Mouse (Mus musculus) forebrain, embryonic 10.5 days (tissue): ENCODE measurements around the gene R3hdml. TPM values are rescaled to one million over a fixed set of nuclear protein-coding genes. Genes with fewer than 3 reads are reported as not detected.
"Not testable (repeated sequence)": the region's sequence is repeated elsewhere in the genome, so short reads cannot be mapped to it uniquely, and the experiment has no call there.

Experiments used
- DNase-seq: peaks from one replicate; pipeline ENCODE4 v3.0.0-alpha.2; 2017; ENCODE audit warnings: low spot score; ENCODE audit errors: extremely low spot score
- H3K27ac ChIP-seq: fragments of 300-500 bp; sonication (generic); 2 replicates; pipeline ENCODE4 v1.5.1; 2016; ENCODE audit warnings: mild to moderate bottlenecking
- H3K27me3 ChIP-seq: fragments of 300-500 bp; sonication (generic); 2 replicates; pipeline ENCODE4 v1.6.1; 2016; ENCODE audit warnings: mild to moderate bottlenecking; ENCODE audit not compliant: poor library complexity, severe bottlenecking
- H3K36me3 ChIP-seq: fragments of 300-500 bp; sonication (generic); replicated peaks from 2 replicates; pipeline ENCODE4 v1.6.1; 2016; ENCODE audit warnings: mild to moderate bottlenecking, moderate library complexity
- H3K4me1 ChIP-seq: fragments of 300-500 bp; sonication (generic); 2 replicates; pipeline ENCODE4 v1.6.1; 2016
- H3K4me3 ChIP-seq: fragments of 300-500 bp; sonication (generic); 2 replicates; pipeline ENCODE4 v1.5.1; 2016; ENCODE audit warnings: mild to moderate bottlenecking, moderate library complexity
- H3K9me3 ChIP-seq: fragments of 300-500 bp; sonication (generic); 2 replicates; pipeline ENCODE4 v1.6.1; 2016; ENCODE audit warnings: mild to moderate bottlenecking, moderate library complexity
- WGBS: fragments of 180-500 bp; shearing (Covaris S2); methylation state at CpG from one replicate; pipeline ENCODE4 v1.1.7; 2016; 5-methylcytosine and 5-hydroxymethylcytosine counted together
- polyA plus RNA-seq: library from polyadenylated mRNA; unstranded; fragments of >200 nt; fragmentation: Nextera tagmentation; extraction: Ambion mirVana; gene quantifications from 2 replicates; pipeline ENCODE4 v1.2.1, GENCODE M21; 2016

Gene R3hdml
- not detected in 2 replicates for polyA plus RNA-seq

- Histone ChIP-seq H3K9me3 (no peaks in the 10 kb centered on the region), H3K4me3 (no peak within 1 kb of the TSS), H3K27ac (no peak within 1 kb of the TSS), H3K4me1 (peaks cover 16% of the 10 kb centered on the region), H3K27me3 (peaks cover 9% of the 10 kb centered on the region; the same call in 1 of the 2 replicates), H3K36me3 (no peaks in the 10 kb centered on the region)
- DNase-seq, result no peak
- WGBS, result 81% methylated on average over 5 of the region's 5 CpGs
Observed at GRCm38 (mm10) chr2:163492018-163492417, at the start of gene R3hdml. Gene R3hdml (plus strand): TSS chr2:163492318.

GRCm38 (mm10) chr2:163443543-163443942 is 48.6 kb upstream of the R3hdml start:
- WGBS, result 81% methylated on average over 6 of the region's 6 CpGs
- no peak overlapping the region for H3K27ac ChIP-seq
- H3K27me3 ChIP-seq, result peaks cover 13% of the 10 kb centered on the region
- H3K4me3 ChIP-seq, result no peak overlapping the region
- H3K4me1 ChIP-seq, result peaks cover 10% of the 10 kb centered on the region
- H3K36me3 ChIP-seq, result no peaks in the 10 kb centered on the region; the same call in 1 of the 2 replicates
- H3K9me3 ChIP-seq, result no peaks in the 10 kb centered on the region
- DNase-seq, result no peak

GRCm38 (mm10) chr2:163444017-163444416 is 48.1 kb upstream of the R3hdml start:
- Histone ChIP-seq H3K36me3 (no peaks in the 10 kb centered on the region; the same call in 1 of the 2 replicates), H3K9me3 (no peaks in the 10 kb centered on the region), H3K4me1 (peaks cover 5% of the 10 kb centered on the region), H3K4me3 (no peak overlapping the region), H3K27me3 (peaks cover 9% of the 10 kb centered on the region), H3K27ac (no peak overlapping the region)
- no peak for DNase-seq
- WGBS, result 74% methylated on average over 7 of the region's 7 CpGs

GRCm38 (mm10) chr2:163447375-163447774 is 44.7 kb upstream of the R3hdml start:
- Histone ChIP-seq H3K27ac (no peak overlapping the region), H3K4me3 (no peak overlapping the region), H3K27me3 (no peaks in the 10 kb centered on the region), H3K36me3 (no peaks in the 10 kb centered on the region; the same call in 1 of the 2 replicates), H3K9me3 (no peaks in the 10 kb centered on the region), H3K4me1 (0 out of 2 replicates have a peak, but pooled peaks cover 3% of the 10 kb centered on the region)
- no peak for DNase-seq
- 86% methylated on average over 12 of the region's 12 CpGs for WGBS

- Histone ChIP-seq H3K9me3 (no peaks in the 10 kb centered on the region), H3K36me3 (no peaks in the 10 kb centered on the region; the same call in 1 of the 2 replicates), H3K4me3 (no peak overlapping the region), H3K4me1 (0 out of 2 replicates have a peak, but pooled peaks cover 3% of the 10 kb centered on the region), H3K27me3 (no peaks in the 10 kb centered on the region), H3K27ac (no peak overlapping the region)
- DNase-seq, result no peak
- WGBS, result 69% methylated on average over 3 of the region's 3 CpGs
Observed at GRCm38 (mm10) chr2:163449276-163449675, 42.8 kb upstream of the R3hdml start.

GRCm38 (mm10) chr2:163450668-163451295 is 41.3 kb upstream of the R3hdml start:
- Histone ChIP-seq H3K4me1 (0 out of 2 replicates have a peak, but pooled peaks cover under 1% of the 10 kb centered on the region), H3K27me3 (no peaks in the 10 kb centered on the region), H3K9me3 (no peaks in the 10 kb centered on the region), H3K27ac (no peak overlapping the region), H3K36me3 (no peaks in the 10 kb centered on the region; the same call in 1 of the 2 replicates), H3K4me3 (no peak overlapping the region)
- 84% methylated on average over 6 of the region's 6 CpGs for WGBS
- no peak for DNase-seq

GRCm38 (mm10) chr2:163452738-163453137 is 39.4 kb upstream of the R3hdml start:
- 89% methylated on average over 6 of the region's 6 CpGs for WGBS
- no peak for DNase-seq
- no peaks in the 10 kb centered on the region for H3K4me1 ChIP-seq

GRCm38 (mm10) chr2:163453378-163453777 is 38.7 kb upstream of the R3hdml start:
- no peak for DNase-seq
- Histone ChIP-seq H3K27ac (no peak overlapping the region), H3K4me1 (no peaks in the 10 kb centered on the region), H3K4me3 (no peak overlapping the region), H3K9me3 (no peaks in the 10 kb centered on the region), H3K36me3 (no peaks in the 10 kb centered on the region), H3K27me3 (peaks cover 5% of the 10 kb centered on the region)
- 88% methylated on average over 13 of the region's 13 CpGs for WGBS

More at GRCm38 (mm10) chr2:163452738-163453137, 39.4 kb upstream of the R3hdml start:
- Histone ChIP-seq H3K9me3 (no peaks in the 10 kb centered on the region), H3K27ac (no peak overlapping the region), H3K36me3 (no peaks in the 10 kb centered on the region), H3K4me3 (no peak overlapping the region), H3K27me3 (no peaks in the 10 kb centered on the region; the same call in 1 of the 2 replicates)

- no peaks in the 10 kb centered on the region for H3K9me3 ChIP-seq
- H3K27me3 ChIP-seq, result peaks cover 15% of the 10 kb centered on the region
- 54% methylated on average over 27 of the region's 27 CpGs for WGBS
- H3K4me1 ChIP-seq, result no peaks in the 10 kb centered on the region; the same call in 1 of the 2 replicates
- no peak overlapping the region for H3K4me3 ChIP-seq
- no peak overlapping the region for H3K27ac ChIP-seq
- DNase-seq, result no peak
- H3K36me3 ChIP-seq, result no peaks in the 10 kb centered on the region
Observed at GRCm38 (mm10) chr2:163458539-163459265, 33.4 kb upstream of the R3hdml start.

GRCm38 (mm10) chr2:163459380-163459779 is 32.7 kb upstream of the R3hdml start:
- Histone ChIP-seq H3K4me3 (no peak overlapping the region), H3K36me3 (no peaks in the 10 kb centered on the region), H3K27ac (no peak overlapping the region), H3K4me1 (no peaks in the 10 kb centered on the region; the same call in 1 of the 2 replicates), H3K9me3 (no peaks in the 10 kb centered on the region), H3K27me3 (peaks cover 15% of the 10 kb centered on the region)
- DNase-seq, result no peak
- 46% methylated on average over 10 of the region's 10 CpGs for WGBS

GRCm38 (mm10) chr2:163460622-163461021 is 31.5 kb upstream of the R3hdml start:
- H3K4me1 ChIP-seq, result no peaks in the 10 kb centered on the region; the same call in 1 of the 2 replicates
- H3K9me3 ChIP-seq, result no peaks in the 10 kb centered on the region
- H3K4me3 ChIP-seq, result no peak overlapping the region
- 86% methylated on average over 8 of the region's 8 CpGs for WGBS
- no peaks in the 10 kb centered on the region for H3K36me3 ChIP-seq
- no peak overlapping the region for H3K27ac ChIP-seq
- DNase-seq, result no peak
- peaks cover 15% of the 10 kb centered on the region for H3K27me3 ChIP-seq

- not testable (repeated sequence) for DNase-seq, H3K36me3 ChIP-seq, H3K4me1 ChIP-seq, H3K4me3 ChIP-seq, H3K27ac ChIP-seq, H3K9me3 ChIP-seq
- peaks cover 15% of the 10 kb centered on the region for H3K27me3 ChIP-seq
- 93% methylated on average over 9 of the region's 9 CpGs for WGBS
Observed at GRCm38 (mm10) chr2:163461307-163461706, 30.8 kb upstream of the R3hdml start.

- H3K4me1 ChIP-seq, result no peaks in the 10 kb centered on the region; the same call in 1 of the 2 replicates
- H3K27ac ChIP-seq, result no peak overlapping the region
- H3K27me3 ChIP-seq, result peaks cover 15% of the 10 kb centered on the region
- DNase-seq, result no peak
- WGBS, result 89% methylated on average over 5 of the region's 5 CpGs
- no peaks in the 10 kb centered on the region for H3K9me3 ChIP-seq
- peaks cover 4% of the 10 kb centered on the region; the same call in 1 of the 2 replicates for H3K36me3 ChIP-seq
- no peak overlapping the region for H3K4me3 ChIP-seq
Observed at GRCm38 (mm10) chr2:163462386-163462785, 29.7 kb upstream of the R3hdml start.
